Mouse (Mus musculus) thymus, postnatal 36 days (tissue): Measurements from ENCODE around the gene Il4i1.
"Not testable (repeated sequence)": the region's sequence is repeated elsewhere in the genome, so short reads cannot be mapped to it uniquely, and the experiment has no call there.

Experiments used
- DNase-seq, 2 experiments: peaks; one replicate each; pipeline ENCODE4 v3.0.0; 2022; ENCODE audit warnings: mixed read lengths in 2 of 2

Gene Il4i1

DNA sequence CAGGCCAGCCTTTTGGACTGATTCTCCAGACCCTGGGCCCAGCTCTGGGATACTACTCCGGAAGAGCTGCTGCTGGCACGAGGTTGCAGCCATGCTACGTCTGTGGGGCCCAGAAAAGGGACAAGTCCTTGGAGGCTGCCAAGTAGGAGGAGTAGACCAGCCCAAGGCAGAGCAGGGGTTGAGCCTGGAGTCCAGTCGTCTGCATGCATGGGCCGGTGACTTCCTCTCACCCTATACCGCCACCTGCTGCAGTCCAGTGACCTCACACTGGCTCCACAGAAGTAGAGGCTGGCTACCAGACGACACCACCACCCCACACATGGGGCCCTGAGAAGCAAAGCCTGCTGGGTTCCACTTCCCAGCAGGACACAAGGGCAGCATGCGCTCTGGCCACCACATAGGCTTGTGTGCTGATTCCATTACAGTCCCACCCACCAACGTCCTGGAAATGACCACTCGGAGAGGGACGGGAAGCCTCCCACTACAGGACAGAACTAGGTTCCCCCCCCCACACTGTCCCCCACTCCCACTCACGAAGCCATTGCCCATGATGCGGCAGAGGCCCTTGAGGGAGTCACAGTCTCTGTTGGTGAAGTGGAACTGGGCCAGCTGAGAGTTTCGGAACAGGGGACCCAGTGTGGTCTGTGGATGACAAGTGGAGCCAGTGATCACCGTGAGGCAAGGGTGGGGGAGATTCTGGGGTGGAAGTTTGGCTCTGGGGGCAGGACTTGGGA is 50.3 kb downstream of the Il4i1 start:
- DNase-seq = no peak

DNA sequence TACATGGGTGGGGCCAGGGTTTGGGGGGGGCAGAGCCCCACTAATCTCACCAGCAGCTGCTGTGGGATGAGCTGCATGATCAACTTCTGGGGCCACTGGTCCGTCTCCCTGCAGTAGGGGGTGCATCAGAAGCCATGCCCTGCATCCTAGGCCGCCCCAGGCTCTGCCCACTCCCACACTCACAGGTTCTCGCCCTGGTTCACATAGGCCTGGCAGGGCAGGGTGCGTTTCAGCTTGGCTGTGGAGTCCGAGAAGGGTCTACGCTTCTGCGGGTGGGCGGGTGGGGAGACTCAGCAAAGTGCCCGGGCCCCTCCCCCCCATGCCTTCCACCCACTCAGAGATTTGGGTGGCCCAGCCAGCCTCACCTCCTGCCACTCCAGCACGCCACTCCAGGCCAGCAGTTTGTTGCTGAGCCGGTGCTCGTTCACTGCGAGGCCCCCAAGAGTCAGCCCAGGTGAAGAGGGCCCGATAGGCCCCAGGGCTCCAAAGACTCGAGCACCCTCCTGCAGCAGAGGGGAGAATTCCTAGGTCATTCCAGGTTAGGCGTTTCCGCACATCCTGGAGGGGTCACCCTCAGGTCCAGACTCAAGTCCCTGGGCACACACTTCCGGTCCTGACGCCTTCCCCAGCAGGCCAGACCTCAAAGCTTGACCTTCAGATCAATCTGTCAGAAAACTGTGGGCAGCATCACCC is 51.0 kb downstream of the Il4i1 start:
- DNase-seq = no peak

DNA sequence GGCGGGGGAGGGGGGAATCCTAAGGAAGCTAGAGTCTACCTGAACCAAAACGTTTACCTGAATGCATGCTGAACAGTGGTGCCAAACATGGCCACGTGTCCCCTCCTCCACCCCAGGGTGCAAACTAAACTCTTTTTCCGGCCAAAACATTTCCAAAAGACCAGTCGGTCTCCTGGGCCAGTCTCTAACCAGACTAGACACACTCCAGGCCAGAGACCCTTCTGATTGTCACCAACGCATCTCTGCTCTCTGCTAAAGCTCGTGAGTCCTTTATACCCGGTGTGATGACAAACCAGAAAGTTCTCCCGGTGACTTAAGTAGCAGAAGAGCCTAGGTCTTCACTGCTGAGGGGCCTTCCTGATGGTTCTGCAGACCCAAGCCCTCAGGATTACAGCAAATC is 51.6 kb downstream of the Il4i1 start:
- no peak for DNase-seq

DNA sequence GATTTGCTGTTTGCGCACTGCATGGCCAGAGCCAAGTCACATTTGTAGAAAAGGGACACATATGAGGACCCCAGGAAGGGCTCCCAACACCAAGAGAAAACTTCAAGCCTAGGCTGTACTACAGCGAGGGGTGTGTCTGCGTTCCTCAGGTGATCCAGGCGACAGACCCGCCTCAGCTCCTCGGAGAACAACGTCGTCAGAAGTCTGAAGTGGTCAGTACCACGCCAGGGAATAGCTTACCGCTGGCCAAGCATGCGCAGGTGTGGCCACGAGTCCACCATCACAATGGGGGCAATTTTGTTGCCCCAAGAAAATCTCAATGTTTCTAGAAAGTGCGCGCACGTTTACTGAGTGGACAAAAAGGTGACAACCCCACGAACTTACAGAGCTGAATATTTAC is 52.3 kb downstream of the Il4i1 start:
- no peak for DNase-seq

DNA sequence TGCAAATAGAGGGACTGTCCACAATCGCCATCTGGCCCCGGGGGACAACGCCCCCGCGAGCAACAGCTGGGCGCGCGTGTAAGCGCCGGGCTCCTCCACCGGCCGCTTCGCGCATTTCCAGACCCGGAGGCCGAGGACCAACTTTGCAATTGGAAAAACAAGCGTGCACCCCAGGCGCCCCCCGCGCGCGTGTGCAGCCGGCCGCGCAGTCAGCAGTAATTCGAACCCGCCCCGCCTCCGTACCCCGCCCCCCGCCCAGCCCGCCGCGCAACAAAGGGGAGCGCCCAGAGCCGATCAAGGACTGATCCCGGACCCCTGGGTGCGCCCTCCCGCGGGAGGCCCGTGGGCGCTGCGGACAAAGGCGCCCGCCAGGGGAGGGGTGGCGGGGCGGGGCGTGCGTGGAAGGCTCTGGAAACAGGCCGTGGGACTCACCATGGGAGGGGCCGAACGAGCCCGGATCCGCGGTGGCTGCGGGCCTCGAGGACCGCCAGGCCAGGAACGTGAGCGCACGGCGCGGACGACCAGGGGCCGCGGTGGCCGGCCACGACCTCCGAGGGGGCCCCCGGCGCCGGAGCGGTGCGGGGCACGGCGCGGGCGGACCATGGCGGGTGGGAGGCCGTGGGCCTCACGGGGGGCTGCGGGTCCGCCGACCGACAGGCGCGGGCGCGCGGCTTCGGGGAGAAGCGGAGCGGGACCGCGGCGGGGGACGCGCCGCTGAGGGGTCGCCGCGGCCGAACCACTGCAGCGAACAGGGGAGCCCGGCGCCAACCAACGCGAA is 52.9 kb downstream of the Il4i1 start:
- peak; percentile 59 to 75 for DNase-seq

DNA sequence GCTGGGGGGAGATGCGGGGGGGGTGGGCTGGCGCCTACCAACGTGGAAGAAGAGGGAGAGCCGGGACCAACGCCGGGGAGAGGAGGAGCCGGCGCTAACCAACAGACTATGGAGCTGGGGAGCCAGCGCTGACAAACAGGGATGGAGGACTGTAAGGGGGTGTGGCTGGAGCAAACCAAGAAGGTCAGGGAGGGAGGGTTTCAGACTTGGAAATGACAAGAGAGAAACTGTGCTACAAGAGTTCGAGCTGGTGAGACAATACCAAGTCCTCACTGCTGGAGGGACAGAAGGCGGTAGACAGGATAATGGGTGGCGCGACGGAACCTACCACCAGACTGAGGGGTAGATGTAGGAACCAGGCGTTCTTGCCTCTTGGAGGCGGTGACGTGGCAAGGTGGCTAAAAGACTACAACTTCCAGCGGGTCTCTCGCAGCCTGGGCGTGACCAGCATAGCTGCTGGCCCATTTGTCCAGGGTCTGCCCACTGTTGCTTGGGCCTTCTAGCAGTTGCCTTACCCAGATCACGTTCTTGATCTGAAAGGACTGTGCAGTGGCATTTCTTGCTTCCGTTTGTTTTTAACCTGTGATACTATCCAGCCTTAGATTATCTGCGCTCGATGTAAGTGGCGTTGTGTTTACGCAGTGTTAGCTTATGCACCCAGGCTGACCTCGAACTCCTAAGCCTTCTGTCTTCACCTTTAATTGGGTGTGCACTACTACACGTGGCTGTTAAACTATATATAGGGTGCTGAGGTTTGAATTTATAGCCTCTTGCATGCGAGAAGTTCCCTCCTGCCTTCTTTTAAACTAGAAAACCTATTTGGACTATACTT is 53.7 kb downstream of the Il4i1 start, which contains the start of gene Ptov1:
TSS of gene Ptov1 (minus strand) at position 92 of the 832 bp plus-strand sequence.
- DNase-seq = peak; percentile 80 to 87

DNA sequence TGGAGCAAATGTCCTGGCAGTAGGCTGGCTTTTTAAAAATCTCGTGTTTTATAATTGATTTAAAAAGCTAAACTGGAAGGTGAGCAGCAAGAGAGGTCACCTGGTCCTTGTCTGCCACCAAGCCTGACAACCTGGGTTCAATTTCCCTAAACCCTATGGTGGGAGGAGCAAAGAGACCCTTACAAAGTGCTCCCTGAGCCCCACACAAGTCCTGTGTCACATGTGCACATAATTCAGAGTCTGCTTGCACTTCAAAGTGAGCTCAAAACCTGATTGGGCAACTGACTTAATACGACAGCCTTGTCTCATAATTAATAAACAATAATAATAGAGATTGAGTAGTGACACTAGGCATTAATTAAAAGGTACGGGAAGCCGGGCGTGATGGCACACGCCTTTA is 54.4 kb downstream of the Il4i1 start:
- DNase-seq = no peak

DNA sequence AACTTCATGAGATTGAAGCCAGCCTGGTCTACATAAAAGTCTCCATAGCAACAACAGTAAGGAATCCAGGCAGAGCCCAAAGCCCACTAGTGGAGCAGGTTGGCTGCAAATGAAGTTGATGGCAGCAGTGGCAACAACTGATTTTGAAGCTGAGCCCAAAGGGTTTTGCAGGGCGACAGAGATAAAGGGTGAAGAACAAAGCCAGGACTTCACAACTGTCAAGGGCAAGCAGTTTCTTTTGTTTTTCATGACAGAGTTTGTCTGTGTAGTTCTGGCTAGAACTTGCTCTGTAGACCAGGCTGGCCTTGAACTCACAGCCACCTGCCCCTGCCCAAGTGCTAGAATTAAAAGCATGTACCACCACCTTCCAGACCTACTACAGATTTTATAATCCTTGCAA is 55.0 kb downstream of the Il4i1 start:
- DNase-seq = no peak

DNA sequence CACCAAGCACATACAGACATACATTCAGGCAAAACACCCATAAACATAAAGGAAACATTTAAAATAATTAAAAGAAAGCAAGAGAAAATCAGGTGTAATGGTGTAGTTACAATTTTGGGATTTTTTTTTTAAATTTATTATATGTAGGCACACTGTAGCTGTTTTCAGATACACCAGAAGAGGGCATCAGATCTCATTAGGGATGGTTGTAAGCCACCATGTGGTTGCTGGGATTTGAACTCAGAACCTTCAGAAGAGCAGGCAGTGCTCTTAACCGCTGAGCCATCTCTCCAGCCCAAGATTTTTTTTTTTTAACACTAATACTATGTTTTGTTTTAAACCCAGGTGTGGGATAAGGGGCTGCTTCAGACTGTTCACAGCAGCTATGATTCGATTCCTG is 55.6 kb downstream of the Il4i1 start:
- not testable (repeated sequence) for DNase-seq

DNA sequence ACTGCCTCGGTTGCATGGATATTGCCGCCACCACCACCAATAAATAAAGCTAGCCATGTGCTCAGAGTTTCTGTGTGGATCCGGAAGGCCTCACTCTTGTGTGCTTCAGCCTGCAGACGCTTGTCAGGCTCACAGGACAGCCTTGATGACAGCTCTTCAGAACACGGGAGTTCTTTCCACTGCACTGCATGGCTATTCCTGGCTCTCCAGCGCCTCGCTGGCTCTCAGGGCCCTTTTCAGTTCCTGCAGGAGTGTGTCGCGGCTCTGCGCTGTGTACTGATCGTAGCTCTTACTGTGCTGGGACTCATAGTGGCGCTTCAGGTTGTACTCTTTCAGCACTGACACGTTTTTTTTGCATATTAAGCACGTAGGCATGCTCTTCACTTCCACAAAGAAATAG is 61.6 kb downstream of the Il4i1 start:
- DNase-seq = no peak

DNA sequence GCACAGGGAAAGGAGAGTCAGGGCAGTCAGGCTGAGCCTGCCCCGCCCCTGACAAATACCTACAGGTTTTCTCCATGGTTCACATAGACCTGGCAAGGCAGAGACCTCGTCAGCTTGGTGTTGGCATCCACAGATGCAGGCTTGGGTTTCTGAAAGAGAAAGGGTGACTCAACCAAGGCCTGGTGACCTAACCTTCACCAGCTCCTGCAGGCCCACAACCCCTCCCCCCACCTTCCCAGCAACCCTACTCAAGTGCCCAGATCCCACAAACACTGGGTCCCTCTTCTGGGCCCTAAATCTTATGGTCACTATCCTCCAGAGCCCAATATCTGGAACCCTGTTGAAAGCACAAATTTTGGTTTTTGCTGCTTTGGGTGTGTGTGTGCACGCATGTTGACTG is 66.8 kb downstream of the Il4i1 start:
- DNase-seq = no peak

DNA sequence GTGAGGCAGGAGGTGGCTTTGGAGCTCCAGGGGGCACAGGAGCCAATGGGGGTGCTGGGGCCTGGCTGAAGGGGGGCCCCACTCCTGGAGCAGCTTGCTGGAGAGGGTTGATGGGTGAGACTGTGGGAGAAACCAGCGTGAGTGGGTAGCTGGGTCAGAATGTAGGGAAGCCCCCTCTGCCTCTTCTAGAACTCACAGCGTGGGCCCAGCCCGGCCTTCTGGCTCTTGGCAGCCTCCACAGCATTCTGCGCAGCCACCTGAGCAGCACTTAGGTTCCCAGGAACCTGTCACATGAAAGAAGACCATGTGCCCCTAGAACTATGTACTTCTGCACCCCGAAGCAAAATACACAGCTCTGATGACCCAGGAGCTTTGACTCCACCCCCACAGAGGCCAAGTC is 68.5 kb downstream of the Il4i1 start:
- no peak for DNase-seq

DNA sequence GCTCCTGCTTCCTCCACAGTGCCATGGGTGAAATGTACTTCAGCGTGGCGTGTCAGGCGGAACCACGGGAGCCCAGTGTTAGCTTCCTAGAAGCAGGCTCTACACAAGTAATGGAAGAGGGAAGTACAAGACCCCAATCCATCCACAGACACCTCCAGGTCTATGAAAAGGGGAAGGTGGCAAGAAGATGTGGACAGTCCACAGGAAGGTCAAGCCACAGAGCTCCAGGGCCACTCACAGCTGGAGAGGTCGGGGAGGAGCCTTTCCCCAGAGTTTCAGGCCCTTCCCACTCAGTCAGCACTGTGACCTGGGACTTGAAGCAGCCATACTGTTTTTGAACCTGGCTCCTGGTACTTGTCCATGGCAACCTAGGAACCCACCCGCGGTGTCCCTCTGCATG is 70.8 kb downstream of the Il4i1 start:
- DNase-seq = no peak

DNA sequence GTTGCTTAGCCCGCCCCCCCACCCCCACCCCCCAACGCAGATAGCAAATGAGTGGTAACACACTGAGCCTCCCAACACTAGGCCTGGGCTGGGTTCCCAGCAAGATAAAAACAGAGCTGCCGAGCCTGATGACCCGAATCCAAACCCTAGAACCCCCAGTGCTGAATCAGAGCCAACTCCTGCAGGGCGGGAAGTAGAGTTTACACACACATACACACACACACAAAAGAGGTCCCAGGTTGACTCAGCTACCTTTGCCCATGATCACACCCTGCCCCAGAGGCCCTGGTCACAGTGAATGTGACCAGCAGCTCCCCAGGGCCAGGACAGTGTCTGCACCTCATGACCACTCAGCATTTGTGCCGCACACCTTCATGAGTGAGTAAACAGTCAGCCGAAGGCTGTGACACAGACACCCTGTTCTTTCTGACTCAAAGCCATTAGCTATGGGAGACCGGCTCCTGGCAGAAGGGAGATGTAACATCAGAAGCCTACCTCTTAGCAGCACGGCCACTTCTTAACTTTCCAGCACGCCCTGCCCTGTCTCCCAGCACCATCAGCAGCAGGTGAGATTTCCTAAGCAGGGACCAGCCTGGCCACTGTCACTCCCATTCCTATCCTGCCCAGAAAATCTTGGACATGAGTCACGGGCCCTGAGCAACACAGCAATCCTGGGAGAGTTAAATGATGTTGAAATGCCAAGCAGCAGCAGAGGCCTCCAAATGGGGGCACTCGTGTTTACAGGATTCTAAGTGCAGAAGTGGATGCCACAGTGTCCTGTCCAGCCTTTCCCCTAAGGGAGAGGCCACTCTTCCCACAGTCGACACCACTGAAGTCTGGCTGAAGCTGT is 72.3 kb downstream of the Il4i1 start:
- no peak for DNase-seq

DNA sequence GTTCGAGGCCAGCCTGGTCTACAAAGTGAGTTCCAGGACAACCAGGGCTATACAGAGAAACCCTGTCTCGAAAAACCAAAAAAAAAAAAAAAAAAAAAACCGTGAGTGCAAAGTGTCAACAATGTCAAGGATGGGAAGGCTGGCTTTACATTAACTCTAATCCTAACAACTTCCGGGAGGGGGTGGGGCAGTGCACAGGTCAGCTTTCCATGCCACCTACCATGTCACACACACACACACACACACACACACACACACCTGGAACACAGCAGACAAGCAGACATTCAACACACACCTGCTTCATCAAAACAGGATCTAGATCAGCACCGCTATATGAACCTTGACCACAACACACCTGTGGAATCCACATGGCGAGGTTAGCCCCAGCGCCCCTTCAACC is 74.0 kb downstream of the Il4i1 start:
- DNase-seq = no peak
